In the genomic region with DNA sequence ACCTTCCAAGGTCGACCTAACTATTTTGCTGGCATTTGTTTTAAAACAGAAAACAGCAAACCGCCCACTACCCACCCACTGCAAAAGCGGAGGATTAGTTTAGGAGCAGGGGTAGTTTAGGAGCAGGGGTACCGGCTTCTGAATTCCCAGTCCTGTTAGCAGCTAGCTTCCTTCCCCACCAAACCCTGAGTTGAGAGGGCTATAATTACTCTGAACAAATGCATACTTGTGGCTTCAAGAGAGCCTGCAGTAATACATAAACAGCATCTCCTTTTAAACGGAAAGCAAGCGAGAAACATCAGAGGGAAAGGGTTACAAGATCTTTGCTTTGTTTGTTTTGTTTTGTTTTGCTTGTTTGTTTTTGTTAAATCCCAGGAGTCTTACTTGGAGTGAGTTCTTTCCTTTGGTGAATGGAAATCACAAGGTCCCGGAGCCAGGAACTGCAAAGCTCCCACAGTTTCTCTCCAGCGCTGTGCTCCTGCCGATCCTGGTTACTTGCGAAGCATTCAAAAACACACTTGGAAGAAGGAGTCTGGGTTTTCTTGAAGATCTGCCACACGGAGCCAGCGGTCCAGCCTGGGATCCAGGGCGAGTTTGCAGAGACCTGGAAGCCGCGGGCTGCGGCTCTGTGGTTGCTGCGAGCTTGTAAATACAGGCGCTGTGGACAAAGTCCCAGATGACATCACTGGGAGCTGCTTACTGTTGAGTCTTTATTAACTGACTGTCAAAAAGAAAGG, we compare ENCODE assay signal across 8 mouse cellular contexts.
DNase-seq lines count a peak whose midpoint lies in the region; ATAC-seq and TF ChIP-seq lines count a peak whose summit lies in the region.

No protein-coding gene starts in this region.

- peak overlapping the region; percentile 24; the same call in 1 of the 2 replicates for H3K9ac ChIP-seq in embryonic facial prominence, embryonic 15.5 days
- H3K9ac ChIP-seq in stomach, postnatal 0 days (ENCODE audit: low read length): peak overlapping the region; percentile 62

- H3K4me1 ChIP-seq in embryonic facial prominence, embryonic 15.5 days: peaks cover 25% of the 10 kb centered on the region
- peaks cover 63% of the 10 kb centered on the region for H3K4me1 ChIP-seq in midbrain, embryonic 10.5 days
- H3K4me1 ChIP-seq in stomach, postnatal 0 days (replicated peaks; ENCODE audit: control insufficient read depth, insufficient read depth): peaks cover 2% of the 10 kb centered on the region

- H3K36me3 ChIP-seq in embryonic facial prominence, embryonic 15.5 days: no peaks in the 10 kb centered on the region
- peaks cover 11% of the 10 kb centered on the region for H3K36me3 ChIP-seq in midbrain, embryonic 10.5 days
- H3K36me3 ChIP-seq in stomach, postnatal 0 days (ENCODE audit: control insufficient read depth, insufficient read depth, low read length): no peaks in the 10 kb centered on the region

- no peak for TF ChIP-seq CTCF in stomach, postnatal 0 days (IDR thresholded peaks at IDR 0.05; ENCODE audit: low read depth)

- no peak for TF ChIP-seq EP300 in stomach, postnatal 0 days (optimal IDR thresholded peaks at IDR 0.05)

- intact Hi-C loops in left cerebral cortex, postnatal 36 days (cut with DNase I): loop anchor here (2.0 to 5.0 kb wide), 3 partner anchors 80 to 195 kb away; a partner anchor contains a TSS

- peak; percentile 66; the same call in 1 of the 2 replicates for ATAC-seq in embryonic facial prominence, embryonic 15.5 days (ENCODE audit: insufficient number of reproducible peaks, low FRiP score, low TSS enrichment, low read depth)
- peak; percentile 90 for ATAC-seq in stomach, postnatal 0 days (ENCODE audit: low FRiP score, low TSS enrichment)

- WGBS in embryonic facial prominence, embryonic 15.5 days: 4% methylated on average over 18 of the region's 18 CpGs
- WGBS in midbrain, embryonic 10.5 days: 4% methylated on average over 18 of the region's 18 CpGs
- WGBS in stomach, postnatal 0 days: 12% methylated on average over 18 of the region's 18 CpGs

- no peaks in the 10 kb centered on the region for H3K9me3 ChIP-seq in embryonic facial prominence, embryonic 15.5 days (replicated peaks)
- no peaks in the 10 kb centered on the region for H3K9me3 ChIP-seq in midbrain, embryonic 10.5 days (replicated peaks)
- H3K9me3 ChIP-seq in stomach, postnatal 0 days (ENCODE audit: control insufficient read depth, low read length): no peaks in the 10 kb centered on the region

- peak overlapping the region; percentile 82 for H3K27ac ChIP-seq in embryonic facial prominence, embryonic 15.5 days (replicated peaks)
- peak overlapping the region; percentile 92 for H3K27ac ChIP-seq in midbrain, embryonic 10.5 days (replicated peaks)
- 0 out of 2 replicates have a peak overlapping the region, but pooled peaks have one; percentile 35 for H3K27ac ChIP-seq in stomach, postnatal 0 days (replicated peaks)

- H3K4me2 ChIP-seq in embryonic facial prominence, embryonic 15.5 days (replicated peaks): peak overlapping the region; percentile 67
- peak overlapping the region; percentile 65 for H3K4me2 ChIP-seq in stomach, postnatal 0 days (replicated peaks; ENCODE audit: low read depth)

- H3K27me3 ChIP-seq in embryonic facial prominence, embryonic 15.5 days: no peaks in the 10 kb centered on the region
- peaks cover 18% of the 10 kb centered on the region for H3K27me3 ChIP-seq in midbrain, embryonic 10.5 days (ENCODE audit: low read depth, poor library complexity, severe bottlenecking)
- H3K27me3 ChIP-seq in stomach, postnatal 0 days (ENCODE audit: control insufficient read depth, insufficient read depth, low read length): no peaks in the 10 kb centered on the region

- peak; percentile 54 for DNase-seq in embryo, embryonic 11.5 days (ENCODE audit: low read depth, low spot score)
- no peak for DNase-seq in embryo, embryonic 11 days
- DNase-seq in heart, adult 8-10 months (ENCODE audit: low spot score): peak; percentile 32
- DNase-seq in kidney, adult 11 months: peak; percentile 56
- peak; percentile 16 to 30 for DNase-seq in left cerebral cortex, postnatal 36 days (ENCODE audit: low spot score in 2 of 2)
- peak; percentile 66 for DNase-seq in midbrain, embryonic 10.5 days (ENCODE audit: low spot score)
- DNase-seq in stomach, postnatal 0 days (ENCODE audit: low spot score): peak; percentile 67

- H3K4me3 ChIP-seq in embryonic facial prominence, embryonic 15.5 days (replicated peaks): peak overlapping the region; percentile 46
- peak overlapping the region; percentile 65 for H3K4me3 ChIP-seq in midbrain, embryonic 10.5 days
- peak overlapping the region; percentile 43 for H3K4me3 ChIP-seq in stomach, postnatal 0 days (ENCODE audit: low read depth, low read length)

Comparison
In these comparisons a context has a peak if more than half of its experiments do, and no peak if none do; other contexts are left out.
1. H3K27ac ChIP-seq: peak in every context shown above with its lines; median percentile 92 in midbrain, embryonic 10.5 days; 82 in embryonic facial prominence, embryonic 15.5 days; 35 in stomach, postnatal 0 days.